Mouse (Mus musculus) cerebellum, adult 2 months (tissue): ENCODE results near the gene Ly6g6f.

ENCODE experiments used
- CTCF ChIP-seq: fragments of 200-500 bp; IDR thresholded peaks from 2 replicates; pipeline ENCODE4 v1.5.1; 2011; ENCODE audit warnings: low read depth, mild to moderate bottlenecking, control low read depth, low read length, moderate library complexity, borderline replicate concordance; ENCODE audit not compliant: insufficient read depth
- POLR2A ChIP-seq: fragments of 200-500 bp; IDR thresholded peaks from 2 replicates; pipeline ENCODE4 v1.6.1; 2011; ENCODE audit warnings: low read length, control low read depth, borderline replicate concordance; ENCODE audit not compliant: insufficient read depth

- no peak for TF ChIP-seq CTCF
- no peak for TF ChIP-seq POLR2A
Measured at GRCm38 (mm10) chr17:35080710-35081109, 4.7 kb downstream of the Ly6g6f start.
